Mouse (Mus musculus) MN1 (cell line): ENCODE results near the gene Ctse.
A peak's percentile ranks its signal among the peaks of the same experiment; 100 is the strongest.

Experiments used
- DNase-seq: peaks from one replicate; pipeline ENCODE4 v3.0.0-alpha.2; 2016; ENCODE audit warnings: low spot score

Gene Ctse

GRCm38 (mm10) chr1:131652670-131653443 lies 14.8 kb downstream of the Ctse start:
- DNase-seq: no peak

- DNase-seq: no peak
Measured at GRCm38 (mm10) chr1:131655601-131656000, 17.5 kb downstream of the Ctse start.

- DNase-seq: peak; percentile 82
Measured at GRCm38 (mm10) chr1:131657945-131658354, 19.8 kb downstream of the Ctse start.

GRCm38 (mm10) chr1:131659512-131660085 lies 21.5 kb downstream of the Ctse start:
- no peak for DNase-seq

- no peak for DNase-seq
Measured at GRCm38 (mm10) chr1:131660266-131660665, 22.2 kb downstream of the Ctse start.

- DNase-seq: no peak
Measured at GRCm38 (mm10) chr1:131660716-131661472, 22.8 kb downstream of the Ctse start.

GRCm38 (mm10) chr1:131661749-131662148 lies 23.6 kb downstream of the Ctse start:
- DNase-seq: no peak

GRCm38 (mm10) chr1:131663286-131663995 lies 25.3 kb downstream of the Ctse start:
- DNase-seq: no peak

- no peak for DNase-seq
Measured at GRCm38 (mm10) chr1:131664136-131664535, 26.0 kb downstream of the Ctse start.

- no peak for DNase-seq
Measured at GRCm38 (mm10) chr1:131665886-131666285, 27.8 kb downstream of the Ctse start.

GRCm38 (mm10) chr1:131671113-131671512 lies 33.0 kb downstream of the Ctse start:
- DNase-seq: no peak

- no peak for DNase-seq
Measured at GRCm38 (mm10) chr1:131672361-131672760, 34.3 kb downstream of the Ctse start.

GRCm38 (mm10) chr1:131679644-131680043 lies 41.5 kb downstream of the Ctse start:
- no peak for DNase-seq

- no peak for DNase-seq
Measured at GRCm38 (mm10) chr1:131687739-131688138, 49.6 kb downstream of the Ctse start.

GRCm38 (mm10) chr1:131688475-131688874 lies 50.4 kb downstream of the Ctse start, which contains the start of gene Rab7b:
Rab7b (plus strand) TSS chr1:131688695.
- no peak for DNase-seq

- no peak for DNase-seq
Measured at GRCm38 (mm10) chr1:131689016-131689415, 50.9 kb downstream of the Ctse start.

- DNase-seq: no peak
Measured at GRCm38 (mm10) chr1:131689899-131690298, 51.8 kb downstream of the Ctse start.

- DNase-seq: no peak
Measured at GRCm38 (mm10) chr1:131690435-131690834, 52.3 kb downstream of the Ctse start.

- no peak for DNase-seq
Measured at GRCm38 (mm10) chr1:131691356-131691755, 53.2 kb downstream of the Ctse start.

- no peak for DNase-seq
Measured at GRCm38 (mm10) chr1:131695308-131695707, 57.2 kb downstream of the Ctse start.

GRCm38 (mm10) chr1:131696325-131696724 lies 58.2 kb downstream of the Ctse start:
- no peak for DNase-seq

GRCm38 (mm10) chr1:131698770-131699169 lies 60.7 kb downstream of the Ctse start:
- DNase-seq: no peak
